Mouse (Mus musculus) forebrain, postnatal 0 days (tissue): Measurements from ENCODE around the gene Madcam1. TPM values are rescaled to one million over a fixed set of nuclear protein-coding genes. Genes with fewer than 3 reads are reported as not detected.
A peak's percentile ranks its signal among the peaks of the same experiment; 100 is the strongest.

ENCODE experiments used
- ATAC-seq: fragments of 200-750 bp; cut with Nextera tagmentation; 2 replicates; pipeline ENCODE4 v1.8.0; 2017; ENCODE audit warnings: mild to moderate bottlenecking, moderate library complexity
- DNase-seq: peaks from one replicate; pipeline ENCODE4 v3.0.0-alpha.2; 2015
- H3K27ac ChIP-seq: fragments of 300-500 bp; sonication (generic); 2 replicates; pipeline ENCODE4 v1.5.1; 2014; ENCODE audit warnings: low read depth, mild to moderate bottlenecking, antibody characterized with exemption, low read length, moderate library complexity, mixed read lengths
- H3K27me3 ChIP-seq: fragments of 300-500 bp; sonication (generic); 2 replicates; pipeline ENCODE4 v1.6.1; 2014; ENCODE audit warnings: mild to moderate bottlenecking, low read length, mixed read lengths; ENCODE audit not compliant: insufficient read depth
- H3K36me3 ChIP-seq: fragments of 300-500 bp; sonication (generic); 2 replicates; pipeline ENCODE4 v1.6.1; 2014; ENCODE audit warnings: mild to moderate bottlenecking, moderate library complexity; ENCODE audit not compliant: insufficient read depth
- H3K4me1 ChIP-seq: fragments of 300-500 bp; sonication (generic); 2 replicates; pipeline ENCODE4 v1.6.1; 2014; ENCODE audit warnings: antibody characterized with exemption; ENCODE audit not compliant: insufficient read depth
- H3K4me2 ChIP-seq: fragments of 300-500 bp; sonication (generic); 2 replicates; pipeline ENCODE4 v1.6.1; 2014; ENCODE audit warnings: low read depth, mild to moderate bottlenecking, moderate library complexity
- H3K4me3 ChIP-seq: fragments of 300-500 bp; sonication (generic); 2 replicates; pipeline ENCODE4 v1.5.1; 2014; ENCODE audit warnings: low read depth, low read length, mixed read lengths
- H3K9ac ChIP-seq: fragments of 300-500 bp; sonication (generic); 2 replicates; pipeline ENCODE4 v1.6.1; 2014; ENCODE audit warnings: mild to moderate bottlenecking
- H3K9me3 ChIP-seq: fragments of 300-500 bp; sonication (generic); 2 replicates; pipeline ENCODE4 v1.6.1; 2016; ENCODE audit warnings: low read length
- CTCF ChIP-seq: sonication (generic); IDR thresholded peaks from 2 replicates; pipeline ENCODE4 v1.5.1; 2016; ENCODE audit warnings: antibody characterized with exemption, control low read depth, low read depth
- WGBS: fragments of 180-500 bp; shearing (Covaris S2); extraction: QIAGEN DNeasy Blood & Tissue Kit; methylation state at CpG from one replicate; pipeline ENCODE4 v1.1.7; 2014; 5-methylcytosine and 5-hydroxymethylcytosine counted together
- polyA plus RNA-seq: library from polyadenylated mRNA; unstranded; fragments of >200 nt; fragmentation: Nextera tagmentation; extraction: Ambion mirVana; gene quantifications from 2 replicates; pipeline ENCODE4 v1.2.1, GENCODE M21; 2015
- total RNA-seq: library from RNA; depleted of rRNA; stranded (reverse); fragments of >200 nt; gene quantifications from 2 replicates; pipeline ENCODE4 v1.2.3, GENCODE M21; 2014

Gene Madcam1
- total and polyA plus RNA-seq, 2 experiments from 2014 or later: 0.70 to 0.95 TPM

DNA sequence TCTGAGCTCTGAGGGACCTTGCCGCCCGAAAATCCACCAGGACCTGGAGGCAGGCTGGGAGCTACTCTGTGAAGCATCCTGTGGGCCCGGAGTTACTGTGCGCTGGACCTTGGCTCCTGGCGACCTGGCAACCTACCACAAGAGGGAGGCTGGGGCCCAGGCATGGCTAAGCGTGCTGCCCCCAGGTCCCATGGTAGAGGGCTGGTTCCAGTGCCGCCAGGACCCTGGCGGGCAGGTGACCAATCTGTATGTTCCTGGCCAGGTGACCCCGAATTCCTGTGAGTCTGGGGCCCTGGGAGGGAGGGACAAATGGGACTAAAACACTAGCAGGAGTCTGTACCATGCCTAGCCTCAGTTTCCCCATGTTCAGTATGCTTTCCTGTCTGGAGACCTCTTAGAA, 2.1 kb downstream of the Madcam1 start:
- no peak for TF ChIP-seq CTCF
- DNase-seq (no peak), ATAC-seq (no peak)
- H3K4me1 ChIP-seq: peaks cover 18% of the 10 kb centered on the region
- H3K27ac ChIP-seq: no peak overlapping the region
- H3K4me3 ChIP-seq: no peak overlapping the region
- H3K4me2 ChIP-seq: no peak overlapping the region
- 74% methylated on average over 9 of the region's 9 CpGs for WGBS
- no peaks in the 10 kb centered on the region for H3K36me3 ChIP-seq
- H3K9me3 ChIP-seq: no peaks in the 10 kb centered on the region
- H3K9ac ChIP-seq: no peak overlapping the region
- no peaks in the 10 kb centered on the region for H3K27me3 ChIP-seq

DNA sequence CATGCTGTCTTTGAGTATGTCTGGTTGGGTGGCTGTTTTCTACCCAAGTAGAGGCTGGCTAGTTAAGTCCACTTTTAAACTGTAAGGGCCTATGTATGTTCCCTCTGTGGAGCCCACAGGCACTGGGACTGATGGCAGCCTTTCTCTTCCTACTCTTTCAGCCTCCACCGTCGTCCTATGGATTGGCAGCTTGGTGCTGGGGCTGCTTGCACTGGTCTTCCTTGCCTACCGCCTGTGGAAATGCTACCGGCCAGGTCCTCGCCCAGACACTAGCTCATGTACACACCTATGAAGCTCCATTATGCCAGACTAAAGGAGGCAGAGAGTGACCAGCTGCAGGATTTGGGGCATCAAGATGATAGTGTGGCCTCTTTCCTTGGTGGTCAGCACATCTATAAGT, 3.7 kb downstream of the Madcam1 start:
- Histone ChIP-seq H3K9ac (peak overlapping the region; percentile 10; the same call in 1 of the 2 replicates), H3K4me3 (peak overlapping the region; percentile 100), H3K9me3 (no peaks in the 10 kb centered on the region), H3K36me3 (peaks cover 4% of the 10 kb centered on the region; the same call in 1 of the 2 replicates), H3K4me2 (peak overlapping the region; percentile 89), H3K4me1 (peaks cover 18% of the 10 kb centered on the region), H3K27ac (peak overlapping the region; percentile 95), H3K27me3 (no peaks in the 10 kb centered on the region)
- 86% methylated on average over 5 of the region's 5 CpGs for WGBS
- no peak for TF ChIP-seq CTCF
- no peak for DNase-seq
- ATAC-seq: no peak

DNA sequence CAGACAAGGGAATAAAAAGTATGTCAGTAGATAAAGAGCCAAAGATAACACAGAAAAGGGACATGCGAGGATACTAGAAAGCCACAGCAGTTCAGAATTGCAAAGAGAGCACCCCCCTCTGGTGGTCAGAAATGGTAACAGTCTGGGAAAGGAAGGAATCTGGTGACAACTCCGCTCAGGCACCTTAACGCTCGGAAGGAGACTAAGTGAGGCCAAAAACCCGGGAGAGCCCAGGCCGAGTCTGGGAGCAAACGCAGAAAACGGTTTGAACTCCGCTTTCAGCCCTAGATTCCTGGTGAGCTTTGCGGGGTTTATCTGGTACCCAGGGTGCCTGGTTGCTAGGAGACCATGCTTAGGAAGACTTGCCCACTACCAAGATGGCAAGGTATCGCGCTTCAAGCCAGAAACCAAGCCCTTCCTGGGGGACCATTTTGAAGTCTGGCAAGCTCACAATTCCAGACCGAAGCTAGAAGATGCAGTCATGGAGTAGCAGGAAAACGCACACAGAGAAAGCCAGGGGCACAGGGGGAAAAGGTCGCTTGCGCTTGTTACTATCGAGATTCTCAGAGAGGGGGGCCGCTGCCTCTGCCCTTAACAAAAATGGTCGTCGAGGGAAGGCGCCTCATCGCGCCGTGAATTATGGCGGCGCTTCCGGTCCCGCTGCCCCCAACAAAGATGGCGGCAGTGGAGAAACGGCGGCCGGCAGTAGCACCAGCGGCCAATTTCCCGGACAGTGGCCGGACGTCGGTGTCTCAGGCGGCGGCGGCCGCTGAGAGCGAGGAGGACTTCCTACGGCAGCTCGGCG, 4.6 kb downstream of the Madcam1 start, which contains the start of gene Tpgs1:
TSS of gene Tpgs1 (plus strand) at position 599 of the 805 bp plus-strand sequence.
- ATAC-seq (peak; percentile 92), DNase-seq (peak; percentile 98)
- under 1% methylated on average over 45 of the region's 45 CpGs for WGBS
- Histone ChIP-seq H3K4me3 (peak within 1 kb of the TSS; percentile 100), H3K27ac (peak within 1 kb of the TSS; percentile 95), H3K36me3 (peaks cover 4% of the 10 kb centered on the region; the same call in 1 of the 2 replicates), H3K4me2 (peak within 1 kb of the TSS; percentile 89), H3K9ac (peak within 1 kb of the TSS; percentile 96), H3K4me1 (peaks cover 18% of the 10 kb centered on the region), H3K9me3 (no peaks in the 10 kb centered on the region), H3K27me3 (no peaks in the 10 kb centered on the region)
- TF ChIP-seq CTCF: peak; percentile 93

DNA sequence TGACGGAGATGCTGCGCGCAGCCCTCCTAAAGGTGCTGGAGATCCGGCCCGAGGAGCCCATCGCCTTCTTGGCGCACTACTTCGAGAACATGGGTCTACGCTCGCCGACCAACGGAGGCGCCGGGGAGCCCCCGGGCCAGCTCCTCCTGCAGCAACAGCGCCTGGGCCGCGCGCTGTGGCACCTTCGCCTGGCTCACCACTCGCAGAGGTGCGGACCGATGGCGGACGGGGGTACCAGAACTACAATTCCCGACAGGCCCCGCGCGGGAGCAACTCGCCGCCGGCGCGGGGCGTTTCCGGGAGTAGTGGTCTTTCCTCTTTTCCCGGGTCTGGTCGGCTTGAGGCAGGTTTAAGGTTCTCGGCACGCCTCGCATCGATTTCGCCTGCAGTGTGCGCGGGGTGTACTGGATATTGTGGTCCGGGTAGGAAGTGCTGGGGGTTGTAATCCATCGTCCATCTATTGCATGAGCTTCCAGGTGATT, 5.3 kb downstream of the Madcam1 start:
- peak; percentile 88 for DNase-seq
- Histone ChIP-seq H3K36me3 (peaks cover 4% of the 10 kb centered on the region; the same call in 1 of the 2 replicates), H3K9ac (peak overlapping the region; percentile 96), H3K4me2 (peak overlapping the region; percentile 89), H3K4me3 (peak overlapping the region; percentile 100), H3K27ac (peak overlapping the region; percentile 95), H3K27me3 (no peaks in the 10 kb centered on the region), H3K9me3 (no peaks in the 10 kb centered on the region), H3K4me1 (peaks cover 18% of the 10 kb centered on the region)
- TF ChIP-seq CTCF: 0 out of 2 replicates have a peak, but pooled peaks have one; percentile 1
- WGBS: 3% methylated on average over 39 of the region's 47 CpGs
- peak; percentile 67 for ATAC-seq

DNA sequence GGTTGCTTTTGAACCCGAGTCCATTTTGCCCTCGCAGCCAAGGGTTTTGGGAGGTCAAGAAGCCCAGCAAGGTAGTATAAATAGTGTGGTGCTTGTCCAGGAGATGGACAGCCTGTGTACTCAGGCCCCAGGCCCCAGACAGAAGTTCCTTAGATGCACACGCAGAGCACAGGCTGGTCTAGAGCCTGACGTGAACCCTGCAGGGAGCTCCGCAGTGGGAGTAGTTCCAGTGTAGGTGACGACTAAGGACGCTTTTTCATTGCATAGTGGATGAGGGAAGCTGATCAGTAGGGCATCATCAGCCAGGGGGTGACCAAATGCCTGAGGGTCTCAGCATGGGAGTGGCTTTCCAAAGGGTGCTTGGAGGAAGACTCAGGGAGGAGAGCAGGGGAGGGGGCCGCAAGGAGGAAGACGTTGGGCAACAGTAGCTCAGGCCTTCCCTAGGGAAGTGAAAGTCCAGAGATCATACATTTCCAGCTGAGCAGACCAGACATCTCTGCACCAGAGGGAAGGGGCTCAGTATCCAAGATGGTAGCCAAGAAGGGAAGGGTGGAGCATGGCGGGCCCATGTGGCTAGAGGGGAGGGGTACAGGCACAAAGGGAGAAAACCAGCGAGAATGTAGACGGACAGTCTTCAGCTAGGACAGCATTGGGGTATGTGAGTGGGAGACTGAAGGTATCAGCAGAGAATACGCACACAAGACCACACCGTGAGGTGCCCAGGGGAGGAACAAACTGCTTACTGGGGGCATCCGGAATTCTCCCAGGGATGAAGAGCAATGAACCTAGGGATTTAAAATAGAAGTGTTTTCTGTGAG, 5.9 kb downstream of the Madcam1 start:
- no peaks in the 10 kb centered on the region for H3K9me3 ChIP-seq
- 35% methylated on average over 15 of the region's 15 CpGs for WGBS
- H3K27me3 ChIP-seq: no peaks in the 10 kb centered on the region
- peak overlapping the region; percentile 89 for H3K4me2 ChIP-seq
- DNase-seq (no peak), ATAC-seq (0 out of 2 replicates have a peak, but pooled peaks have one; percentile 6)
- TF ChIP-seq CTCF: no peak
- peak overlapping the region; percentile 100 for H3K4me3 ChIP-seq
- H3K27ac ChIP-seq: peak overlapping the region; percentile 95
- H3K36me3 ChIP-seq: peaks cover 5% of the 10 kb centered on the region; the same call in 1 of the 2 replicates
- peaks cover 18% of the 10 kb centered on the region for H3K4me1 ChIP-seq
- H3K9ac ChIP-seq: peak overlapping the region; percentile 96

DNA sequence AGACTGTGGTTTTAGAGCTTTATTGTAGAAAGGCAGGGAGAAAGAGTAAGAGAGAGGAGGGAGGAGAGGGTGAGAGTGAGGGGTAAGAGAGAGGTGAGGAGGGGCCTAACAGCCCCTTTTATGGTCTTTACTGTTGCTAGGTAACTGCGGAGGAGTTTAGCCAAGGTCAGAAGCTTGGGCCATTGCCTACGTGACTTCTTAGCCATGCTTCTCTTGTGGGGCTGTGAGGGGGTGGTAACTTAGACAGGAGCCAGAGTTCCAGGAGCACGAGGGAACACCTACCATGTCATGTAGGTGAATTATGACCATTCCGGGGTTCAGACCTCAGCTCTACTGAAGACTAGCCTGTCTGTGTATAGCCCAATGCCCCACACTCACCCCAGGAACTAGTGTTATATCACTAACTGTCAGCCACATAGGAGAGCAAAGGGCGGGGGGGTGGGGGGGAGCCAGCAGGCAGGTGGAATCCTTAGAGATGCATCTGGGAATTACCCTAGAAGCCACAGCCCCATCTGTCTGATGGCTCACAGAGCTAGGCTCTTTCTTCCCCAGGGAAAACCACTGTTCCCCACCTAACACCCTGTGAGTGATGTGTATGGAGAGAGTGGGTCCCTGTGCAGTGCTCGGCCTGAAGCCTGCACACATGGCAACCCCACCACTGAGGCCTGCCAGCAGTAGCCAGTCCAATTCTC, 7.2 kb downstream of the Madcam1 start:
- ATAC-seq: no peak

More for the DNA sequence above, 7.2 kb downstream of the Madcam1 start:
- no peaks in the 10 kb centered on the region for H3K9me3 ChIP-seq
- H3K27ac ChIP-seq: no peak overlapping the region
- no peak for DNase-seq
- TF ChIP-seq CTCF: no peak
- peaks cover 12% of the 10 kb centered on the region for H3K36me3 ChIP-seq
- H3K27me3 ChIP-seq: no peaks in the 10 kb centered on the region
- no peak overlapping the region for H3K4me3 ChIP-seq
- H3K4me2 ChIP-seq: no peak overlapping the region
- H3K4me1 ChIP-seq: peaks cover 18% of the 10 kb centered on the region
- H3K9ac ChIP-seq: no peak overlapping the region
- WGBS: 72% methylated on average over 6 of the region's 6 CpGs
